Mouse (Mus musculus) lung, postnatal 0 days (tissue): ENCODE measurements around the gene Gm10318.

Source experiments
- CTCF ChIP-seq: IDR thresholded peaks from 2 replicates; pipeline ENCODE4 v1.5.1; 2016; ENCODE audit warnings: antibody characterized with exemption, mild to moderate bottlenecking
- EP300 ChIP-seq: IDR thresholded peaks from 2 replicates; pipeline ENCODE4 v1.6.1; 2016; ENCODE audit warnings: antibody characterized with exemption, mild to moderate bottlenecking, control low read depth

- no peak for TF ChIP-seq CTCF
- TF ChIP-seq EP300 = peak; percentile 49; the same call in 1 of the 2 replicates
Observed at GRCm38 (mm10) chr10:77869651-77870050, 17.0 kb downstream of the Gm10318 start.
